Mouse (Mus musculus): ENCODE measurements around the gene Atp8b2.

The Atp8b2 gene

GRCm38 (mm10) chr3:89959435-89959834 lies 3.9 kb downstream of the Atp8b2 start:
- peak; percentile 65 for DNase-seq (ENCODE audit: low spot score)

GRCm38 (mm10) chr3:89957880-89958279 lies 5.4 kb downstream of the Atp8b2 start:
- no peak for DNase-seq (ENCODE audit: low spot score)

DNA sequence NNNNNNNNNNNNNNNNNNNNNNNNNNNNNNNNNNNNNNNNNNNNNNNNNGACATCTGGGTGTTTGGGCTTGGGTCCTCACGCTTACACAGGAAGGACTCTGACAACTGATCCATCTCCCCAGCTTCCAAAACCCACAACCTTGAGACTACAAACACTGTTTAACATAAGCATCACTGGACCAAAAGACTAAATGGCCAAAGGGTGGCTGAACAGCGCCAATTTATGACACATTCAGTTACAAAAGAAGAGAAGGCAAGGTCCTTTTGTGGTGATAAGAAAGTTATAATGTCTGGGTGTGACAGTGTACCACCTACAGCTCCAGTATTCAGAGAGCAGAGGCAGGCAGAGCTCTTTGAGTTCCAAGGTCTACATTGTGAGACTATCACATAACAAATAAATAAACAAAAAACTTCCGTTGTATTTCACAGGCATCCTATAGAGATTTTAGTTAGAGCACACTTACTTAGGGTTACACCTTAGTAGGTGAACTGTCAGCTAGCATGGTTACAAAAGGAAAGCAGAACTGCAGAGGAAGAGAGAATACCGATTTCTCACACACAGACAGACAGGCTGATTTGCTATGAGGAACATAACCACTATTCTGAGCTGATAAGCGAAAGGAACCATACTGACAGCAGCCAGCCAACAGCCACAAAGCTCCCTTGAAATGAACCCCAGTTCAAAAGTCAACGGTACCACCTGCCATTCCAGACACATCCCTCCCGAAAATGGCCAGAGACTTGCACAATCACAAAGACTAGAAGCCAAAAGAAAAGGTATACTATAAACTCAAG lies 6.9 kb downstream of the Atp8b2 start:
- DNase-seq (ENCODE audit: low spot score): no peak

DNA sequence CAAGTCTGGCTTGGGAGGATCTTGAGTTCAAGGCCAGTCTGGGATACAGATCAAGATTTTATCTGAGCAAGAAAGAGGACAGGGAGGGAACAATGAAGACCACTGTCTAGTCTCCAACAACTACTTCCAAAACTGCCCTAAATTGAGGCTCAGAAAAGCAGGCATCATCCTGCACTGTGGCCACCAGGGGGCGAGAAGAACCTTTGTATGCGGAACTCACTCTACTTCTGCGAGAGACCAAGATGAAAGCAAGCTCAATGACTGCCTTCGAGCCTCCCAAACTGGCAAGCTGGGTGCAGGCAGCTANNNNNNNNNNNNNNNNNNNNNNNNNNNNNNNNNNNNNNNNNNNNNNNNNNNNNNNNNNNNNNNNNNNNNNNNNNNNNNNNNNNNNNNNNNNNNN lies 9.9 kb downstream of the Atp8b2 start:
- no peak for DNase-seq (ENCODE audit: low spot score)

DNA sequence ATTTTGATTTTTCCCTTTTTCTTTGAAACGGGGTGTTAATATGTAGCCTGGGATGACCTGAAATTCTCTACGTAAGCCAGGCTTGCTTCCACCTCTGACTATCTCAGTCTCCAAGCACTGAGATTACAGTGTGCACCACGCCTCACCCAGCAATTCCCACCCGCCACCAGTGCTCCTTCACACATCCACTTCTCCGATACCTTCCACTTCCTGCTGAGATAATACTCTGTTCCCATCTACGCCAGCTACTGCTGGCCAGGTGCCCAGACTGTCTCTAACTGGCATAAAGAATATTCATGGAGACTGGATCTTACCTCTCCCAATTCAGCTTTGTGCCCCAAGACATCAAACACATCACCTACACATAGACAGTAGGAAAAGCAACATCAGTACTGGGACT lies 14.7 kb downstream of the Atp8b2 start:
- DNase-seq (ENCODE audit: low spot score): peak; percentile 63

- DNase-seq (ENCODE audit: low spot score): no peak
Observed at GRCm38 (mm10) chr3:89948021-89948420, 15.3 kb downstream of the Atp8b2 start.

GRCm38 (mm10) chr3:89945026-89945425 lies 18.3 kb downstream of the Atp8b2 start:
- no peak for DNase-seq (ENCODE audit: low spot score)

DNA sequence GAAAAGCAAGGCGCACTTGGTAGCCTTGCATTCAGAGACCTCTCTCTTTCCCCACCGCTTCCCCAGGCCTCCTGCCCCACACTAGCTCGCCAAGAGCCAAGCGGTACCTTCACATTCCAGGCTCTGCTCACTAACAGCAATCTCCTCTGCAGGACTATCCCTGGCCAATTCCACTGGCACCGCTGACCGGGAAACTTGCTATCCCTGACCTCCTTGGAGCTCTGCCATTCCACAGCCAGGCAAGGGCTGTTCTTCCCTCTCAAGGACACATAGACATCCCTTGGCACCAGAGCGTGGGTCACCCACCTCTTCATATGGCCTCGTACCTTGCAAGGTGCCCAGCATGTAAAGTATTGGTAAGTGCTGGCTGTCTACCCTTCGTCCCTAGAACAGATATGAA lies 20.4 kb downstream of the Atp8b2 start:
- DNase-seq (ENCODE audit: low spot score): peak; percentile 51

DNA sequence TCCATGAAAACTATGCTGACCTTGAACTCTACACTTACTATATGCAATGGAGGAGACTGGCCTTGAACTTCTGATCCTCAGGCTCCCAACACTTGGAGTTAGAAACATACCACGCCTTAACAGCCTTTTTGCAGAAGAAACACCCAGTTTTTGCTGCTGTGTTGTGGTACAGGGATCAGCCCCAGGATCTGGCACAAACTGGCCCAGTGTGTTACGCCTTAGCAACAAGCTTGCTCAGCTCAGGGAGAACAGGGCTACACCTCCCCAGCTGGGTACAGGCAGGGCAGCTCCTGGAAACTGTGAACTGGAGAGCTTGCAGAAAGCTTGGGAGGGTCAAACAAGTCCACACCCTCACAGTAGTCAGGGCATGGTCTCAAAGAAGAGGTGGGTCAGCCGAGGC lies 26.8 kb downstream of the Atp8b2 start:
- DNase-seq (ENCODE audit: low spot score): no peak

DNA sequence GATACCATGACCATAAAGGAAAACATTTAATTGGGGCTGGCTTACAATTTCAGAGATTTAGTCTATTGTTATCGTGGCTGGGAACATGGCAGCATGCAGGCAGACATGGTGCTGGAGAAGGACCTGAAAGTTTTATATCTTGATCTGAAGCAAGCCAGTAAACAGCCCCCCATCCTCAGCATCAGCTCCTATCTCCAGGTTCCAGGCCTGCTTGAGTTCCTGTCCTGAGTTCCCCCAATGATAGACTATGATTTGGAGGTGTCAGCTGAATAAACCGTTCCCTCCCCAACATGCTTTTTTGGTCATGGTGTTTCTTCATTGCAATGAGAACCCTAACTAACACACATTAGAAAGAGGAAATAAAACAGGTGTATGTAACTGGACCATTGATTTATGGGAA lies 30.4 kb downstream of the Atp8b2 start:
- DNase-seq (ENCODE audit: low spot score): no peak

- DNase-seq (ENCODE audit: low spot score): no peak
Observed at GRCm38 (mm10) chr3:89928956-89929355, 34.4 kb downstream of the Atp8b2 start.

- DNase-seq (ENCODE audit: low spot score): no peak
Observed at GRCm38 (mm10) chr3:89926440-89926839, 36.9 kb downstream of the Atp8b2 start.

DNA sequence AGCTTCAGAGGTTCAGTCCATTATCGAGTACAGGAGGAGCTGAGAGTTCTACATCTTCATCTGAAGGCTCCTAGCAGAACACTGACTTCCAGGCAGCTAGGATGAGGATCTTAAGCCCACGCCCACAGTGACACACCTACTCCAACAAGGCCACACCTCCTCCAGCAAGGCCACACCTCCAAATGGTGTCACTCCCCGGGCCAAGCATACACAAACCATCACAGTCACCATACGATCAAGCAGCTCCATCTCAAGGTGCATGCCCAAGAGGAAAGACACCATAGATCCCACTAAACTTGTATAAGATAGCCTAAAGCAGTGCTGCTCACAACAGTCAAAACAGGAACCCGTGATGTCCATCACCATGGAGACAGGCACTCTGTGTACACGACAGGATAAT lies 42.6 kb downstream of the Atp8b2 start:
- DNase-seq (ENCODE audit: low spot score): no peak

DNA sequence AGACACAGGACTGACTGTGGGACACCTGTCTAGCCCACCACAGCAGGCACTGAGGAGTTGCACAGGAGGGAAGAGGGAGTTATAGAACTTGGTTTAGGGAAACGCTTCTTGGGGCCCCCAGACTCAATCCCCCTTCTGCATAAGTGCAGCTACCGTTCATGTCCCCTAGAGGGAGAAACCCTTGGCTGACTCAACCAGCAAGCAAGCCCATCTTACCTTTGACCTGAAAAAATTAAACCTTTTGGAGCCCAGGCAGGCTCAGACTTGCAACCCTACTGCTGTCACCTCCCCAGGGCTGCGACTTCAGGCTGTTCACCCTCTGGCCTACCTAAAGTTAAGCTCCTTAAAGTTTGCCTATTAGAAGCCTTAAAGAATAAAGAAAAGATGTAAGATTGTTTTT lies 45.9 kb downstream of the Atp8b2 start:
- DNase-seq (ENCODE audit: low spot score): no peak

DNA sequence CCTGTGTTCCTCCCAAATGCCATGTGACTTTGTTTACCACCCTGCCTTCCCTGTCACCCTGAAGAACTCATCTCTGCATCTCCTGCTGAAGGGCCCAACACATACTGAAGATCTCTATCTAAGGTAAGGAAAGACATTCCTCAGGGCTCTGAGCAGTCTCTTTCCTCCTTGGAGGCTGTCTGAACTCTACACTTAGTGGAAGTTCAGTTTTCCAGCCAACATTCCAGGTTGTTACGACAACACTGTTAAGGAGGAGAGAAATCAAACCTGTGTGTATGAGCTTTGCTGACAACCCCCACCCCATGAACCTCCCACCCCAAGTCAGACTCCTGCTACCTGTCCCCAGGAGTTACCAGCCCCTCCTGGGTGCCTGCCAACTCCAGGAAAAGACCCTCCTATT lies 46.7 kb downstream of the Atp8b2 start:
- DNase-seq (ENCODE audit: low spot score): peak; percentile 43

- no peak for DNase-seq (ENCODE audit: low spot score)
Observed at GRCm38 (mm10) chr3:89914700-89915099, 48.6 kb downstream of the Atp8b2 start.

- DNase-seq (ENCODE audit: low spot score): peak; percentile 83
Observed at GRCm38 (mm10) chr3:89912543-89913391, 50.5 kb downstream of the Atp8b2 start, which contains the start of gene Il6ra. Gene Il6ra (minus strand): TSS chr3:89913196.

DNA sequence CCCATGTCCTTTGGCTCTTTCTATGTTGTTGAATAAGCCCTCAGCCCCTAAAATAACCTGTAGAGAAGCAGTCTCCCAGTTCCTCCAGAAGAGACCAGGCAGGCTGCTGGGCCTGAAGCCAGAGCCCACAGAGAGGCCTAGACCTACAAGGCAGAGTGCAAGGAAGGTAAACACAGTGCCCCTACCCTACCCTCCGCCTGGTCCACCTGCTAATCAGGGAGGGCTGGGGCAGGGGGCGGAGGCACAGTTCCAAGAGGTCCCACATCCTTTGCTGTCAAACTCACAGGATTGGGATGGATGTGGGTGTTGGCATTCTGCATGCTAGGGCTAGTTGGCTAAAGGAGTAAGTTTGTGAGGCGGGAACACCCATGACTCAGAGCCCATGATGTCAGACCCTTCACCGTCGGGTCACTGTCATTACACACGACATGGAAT lies 51.2 kb downstream of the Atp8b2 start:
- no peak for DNase-seq (ENCODE audit: low spot score)

DNA sequence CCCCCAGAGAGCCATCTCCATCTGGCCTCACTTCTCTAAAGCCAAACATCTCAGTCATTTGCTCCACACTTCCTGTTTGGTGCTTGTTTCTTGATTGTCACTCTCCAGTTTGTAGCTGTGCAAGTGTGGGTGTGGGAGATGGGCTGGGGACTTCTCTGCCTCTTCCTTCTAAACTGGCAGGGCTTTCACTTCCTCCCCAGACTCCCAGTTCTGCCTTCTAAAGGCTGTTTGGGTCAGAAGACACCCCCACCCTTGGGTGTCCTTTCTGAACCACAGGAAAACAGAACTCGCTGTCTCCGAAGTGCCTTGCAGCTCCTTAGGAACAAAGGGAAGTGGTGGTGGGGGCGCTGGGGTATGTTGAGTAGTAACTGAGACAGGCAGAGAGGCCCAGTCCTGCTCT lies 52.1 kb downstream of the Atp8b2 start:
- no peak for DNase-seq (ENCODE audit: low spot score)

GRCm38 (mm10) chr3:89909703-89910542 lies 53.4 kb downstream of the Atp8b2 start:
- no peak for DNase-seq (ENCODE audit: low spot score)

DNA sequence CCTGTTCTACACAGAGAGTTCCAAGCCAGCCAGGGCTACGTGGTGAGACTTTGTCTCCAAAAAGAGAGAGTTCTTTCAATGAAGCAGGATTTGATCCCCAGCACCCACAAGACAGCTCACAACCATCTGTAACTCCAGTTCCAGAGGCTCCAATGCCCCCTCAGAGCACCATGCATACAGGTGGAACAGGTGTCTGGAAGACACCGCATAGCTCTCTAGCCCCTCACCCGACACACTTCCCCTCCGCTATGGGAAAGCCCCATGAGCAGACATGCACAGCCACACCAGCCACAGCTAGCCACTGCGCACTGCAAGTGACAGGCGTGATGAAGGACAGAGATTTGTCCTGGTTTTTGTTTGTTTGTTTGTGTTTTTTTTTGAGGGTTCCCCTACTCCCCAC lies 54.5 kb downstream of the Atp8b2 start:
- DNase-seq (ENCODE audit: low spot score): no peak

- DNase-seq (ENCODE audit: low spot score): no peak
Observed at GRCm38 (mm10) chr3:89907846-89908245, 55.5 kb downstream of the Atp8b2 start.
